Mouse (Mus musculus) right cerebral cortex, adult 18-20 months (tissue): ENCODE data around the gene Pacsin2.
"Not testable (repeated sequence)": the region's sequence is repeated elsewhere in the genome, so short reads cannot be mapped to it uniquely, and the experiment has no call there.

ENCODE experiments used
- DNase-seq: peaks from one replicate; pipeline ENCODE4 v3.0.0; 2022; ENCODE audit warnings: mixed read lengths

Pacsin2 gene

GRCm38 (mm10) chr15:83366933-83367552 lies 97.4 kb downstream of the Pacsin2 start:
- DNase-seq = peak; percentile 55

- no peak for DNase-seq
These were observed 98.7 kb downstream of the Pacsin2 start for GRCm38 (mm10) chr15:83365697-83366096.

GRCm38 (mm10) chr15:83364194-83364593 lies 100.2 kb downstream of the Pacsin2 start:
- no peak for DNase-seq

- DNase-seq = not testable (repeated sequence)
These were observed 101.6 kb downstream of the Pacsin2 start for GRCm38 (mm10) chr15:83362813-83363212.

- not testable (repeated sequence) for DNase-seq
These were observed 103.5 kb downstream of the Pacsin2 start for GRCm38 (mm10) chr15:83360899-83361298.

- DNase-seq = no peak
These were observed 104.3 kb downstream of the Pacsin2 start for GRCm38 (mm10) chr15:83360140-83360539.

- no peak for DNase-seq
These were observed 105.9 kb downstream of the Pacsin2 start for GRCm38 (mm10) chr15:83358476-83358875.

- no peak for DNase-seq
These were observed 112.9 kb downstream of the Pacsin2 start for GRCm38 (mm10) chr15:83351546-83351945.

GRCm38 (mm10) chr15:83350859-83351258 lies 113.5 kb downstream of the Pacsin2 start:
- DNase-seq = no peak

GRCm38 (mm10) chr15:83349954-83350711 lies 114.3 kb downstream of the Pacsin2 start, which contains the start of gene Arfgap3:
TSS of gene Arfgap3 (minus strand) at chr15:83350247.
- DNase-seq = peak; percentile 95

GRCm38 (mm10) chr15:83349225-83349953 lies 115.0 kb downstream of the Pacsin2 start:
- DNase-seq = no peak

- DNase-seq = no peak
These were observed 115.7 kb downstream of the Pacsin2 start for GRCm38 (mm10) chr15:83348747-83349146.

- no peak for DNase-seq
These were observed 118.4 kb downstream of the Pacsin2 start for GRCm38 (mm10) chr15:83345898-83346529.

- peak; percentile 59 for DNase-seq
These were observed 119.5 kb downstream of the Pacsin2 start for GRCm38 (mm10) chr15:83344956-83345355.

- no peak for DNase-seq
These were observed 120.2 kb downstream of the Pacsin2 start for GRCm38 (mm10) chr15:83344157-83344556.

GRCm38 (mm10) chr15:83338908-83339307 lies 125.5 kb downstream of the Pacsin2 start:
- DNase-seq = no peak

- DNase-seq = no peak
These were observed 126.2 kb downstream of the Pacsin2 start for GRCm38 (mm10) chr15:83337903-83338870.

- no peak for DNase-seq
These were observed 132.0 kb downstream of the Pacsin2 start for GRCm38 (mm10) chr15:83332373-83332772.

GRCm38 (mm10) chr15:83328952-83329351 lies 135.5 kb downstream of the Pacsin2 start:
- DNase-seq = no peak
